Mouse (Mus musculus) gastrocnemius, adult 2 months (tissue): ENCODE measurements around the gene Mab21l1. TPM values are rescaled to one million over a fixed set of nuclear protein-coding genes. Genes with fewer than 3 reads are reported as not detected.

Experiments used
- DNase-seq: peaks from one replicate; pipeline ENCODE4 v3.0.0; 2022
- H3K27ac ChIP-seq: fragments of 200-600 bp; 2 replicates; pipeline ENCODE4 v1.8.1; 2022; ENCODE audit warnings: mild to moderate bottlenecking
- H3K4me3 ChIP-seq: fragments of 200-600 bp; 2 replicates; pipeline ENCODE4 v1.8.1; 2022; ENCODE audit warnings: mild to moderate bottlenecking, moderate library complexity
- CTCF ChIP-seq: fragments of 200-600 bp; IDR thresholded peaks from 2 replicates; pipeline ENCODE4 v1.8.1; 2022; ENCODE audit warnings: antibody characterized with exemption, mild to moderate bottlenecking, moderate library complexity
- intact Hi-C: fragments of 180-260 bp; cut with DNase I; formaldehyde crosslinking; loops from one replicate; pipeline ENCODE4 v1.15.1; 2025
- long read RNA-seq, 2 experiments: library from polyadenylated mRNA; stranded (forward); transcript quantifications; one replicate each; pipeline ENCODE4 v2.0.0; 2021
- total RNA-seq, 2 experiments: library from RNA; stranded (reverse); gene quantifications; 2 replicates each; pipeline ENCODE4 v1.2.3; 2021

Mab21l1 gene
- 1 to 10 TPM in 1 of 2 experiments, under 1 TPM in 1; 0.86 to 3.7 TPM for total RNA-seq
- long read RNA-seq, experiment 1, partial matches to known transcripts: 0 of 2 reads
- long read RNA-seq, experiment 1, other reads (novel, unspliced or antisense): 0 of 2 reads
- long read RNA-seq, experiment 2: 0 reads

DNA sequence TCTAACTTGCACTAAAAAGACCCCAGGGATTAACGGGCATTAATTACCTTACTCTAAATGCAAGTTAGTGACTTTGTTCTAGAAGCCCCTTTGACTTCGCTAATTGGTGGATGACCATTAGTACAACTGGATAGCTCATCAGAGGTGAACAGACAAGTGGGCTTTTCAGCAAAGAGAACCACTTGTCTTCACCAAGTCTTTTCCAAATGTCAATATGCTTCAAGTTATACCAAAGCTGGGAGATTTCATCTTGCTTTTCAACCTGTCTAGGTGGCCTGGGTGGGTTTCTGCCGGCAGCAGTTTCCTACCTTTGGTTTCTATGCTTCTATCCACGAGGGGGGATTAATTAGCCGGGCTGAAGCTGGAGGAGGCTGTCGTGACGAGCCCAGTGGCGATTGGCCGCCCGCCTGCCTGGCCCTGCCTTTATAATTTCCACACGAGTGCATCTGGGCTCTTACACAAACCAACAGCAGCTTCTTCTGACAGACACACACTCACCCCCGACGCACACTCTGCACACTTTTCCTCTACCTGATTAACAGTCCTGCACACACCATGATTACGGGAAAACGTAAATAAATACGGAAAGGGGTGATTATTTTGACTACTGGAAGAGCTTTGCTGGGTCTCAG is at the start of gene Mab21l1:
Mab21l1 (plus strand) TSS at position 455 of the 632 bp plus-strand sequence.
- intact Hi-C loops: no loop called here
- DNase-seq: peak; percentile 92
- no peak for TF ChIP-seq CTCF
- H3K4me3 ChIP-seq: peak within 1 kb of the TSS; percentile 87
- peak within 1 kb of the TSS; percentile 87 for H3K27ac ChIP-seq

DNA sequence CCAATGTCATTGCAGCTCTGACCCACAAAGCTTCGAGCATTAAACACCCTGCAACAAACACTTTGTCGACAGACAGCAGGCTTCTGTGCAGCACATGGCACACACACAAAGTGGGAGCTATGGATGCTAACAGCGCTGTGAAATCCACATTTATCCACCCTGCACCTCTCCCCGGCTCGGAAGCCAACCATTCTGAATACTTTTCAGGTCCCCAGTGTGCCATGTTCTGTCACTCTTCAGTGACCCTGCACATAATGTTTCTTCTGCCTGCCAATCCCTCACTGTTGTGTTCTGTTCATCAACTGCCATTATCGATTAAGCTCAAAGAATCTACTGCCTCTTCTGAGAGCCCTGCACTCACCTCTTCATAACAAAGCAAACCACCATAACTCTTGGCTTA is 48.6 kb upstream of the Mab21l1 start:
- no peak for TF ChIP-seq CTCF
- DNase-seq: no peak
- Histone ChIP-seq H3K4me3 (no peak overlapping the region), H3K27ac (no peak overlapping the region)
- intact Hi-C loops: no loop called here

DNA sequence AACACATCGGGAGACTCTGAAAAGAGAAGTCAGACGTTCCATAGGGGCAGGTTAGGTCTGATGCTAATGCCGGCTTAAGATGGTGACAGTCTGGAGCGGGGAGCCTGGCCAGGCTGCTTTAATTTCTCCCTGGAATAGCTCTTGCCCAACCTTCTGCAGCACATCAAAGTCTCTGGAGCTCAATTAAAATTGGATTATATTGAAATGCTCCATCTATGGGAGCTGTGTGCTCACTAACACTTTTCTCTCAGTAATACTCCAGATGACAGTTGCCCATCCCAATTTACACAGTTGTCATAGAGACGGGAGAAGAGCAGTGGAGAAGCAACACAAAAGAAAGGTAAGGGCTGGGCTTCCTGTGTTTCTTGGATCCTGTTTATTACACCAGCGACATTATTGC is 40.9 kb upstream of the Mab21l1 start:
- no peak for TF ChIP-seq CTCF
- Histone ChIP-seq H3K4me3 (no peak overlapping the region), H3K27ac (no peak overlapping the region)
- DNase-seq: no peak
- intact Hi-C loops: no loop called here

GRCm38 (mm10) chr3:55742218-55742617 is 40.1 kb upstream of the Mab21l1 start:
- Histone ChIP-seq H3K27ac (no peak overlapping the region), H3K4me3 (no peak overlapping the region)
- no peak for TF ChIP-seq CTCF
- no peak for DNase-seq
- intact Hi-C loops: no loop called here

DNA sequence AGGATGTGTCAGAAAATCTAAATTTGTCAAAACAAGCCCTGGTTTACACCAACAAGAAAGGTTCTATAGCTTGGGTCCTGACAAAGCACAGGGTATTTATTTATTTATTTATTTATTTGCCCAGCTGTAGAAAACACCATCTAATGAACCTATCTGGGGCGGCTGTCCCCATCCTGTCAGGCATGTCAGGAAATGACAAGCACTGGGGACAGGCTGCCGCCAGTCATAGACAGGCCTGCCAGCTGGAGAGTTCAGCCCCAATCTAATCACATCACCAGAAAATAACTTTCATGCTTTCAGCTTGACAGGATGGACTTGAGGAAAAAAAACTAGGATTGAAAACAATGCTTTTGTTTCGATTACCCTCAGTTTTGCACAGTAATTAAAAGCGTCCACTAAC is 39.7 kb upstream of the Mab21l1 start:
- intact Hi-C loops: no loop called here
- no peak overlapping the region for H3K27ac ChIP-seq
- no peak for TF ChIP-seq CTCF
- DNase-seq: no peak
- H3K4me3 ChIP-seq: no peak overlapping the region

- intact Hi-C loops: no loop called here
- H3K4me3 ChIP-seq: no peak overlapping the region
- no peak for TF ChIP-seq CTCF
- DNase-seq: no peak
- H3K27ac ChIP-seq: no peak overlapping the region
Measured at GRCm38 (mm10) chr3:55743885-55744284, 38.4 kb upstream of the Mab21l1 start.

DNA sequence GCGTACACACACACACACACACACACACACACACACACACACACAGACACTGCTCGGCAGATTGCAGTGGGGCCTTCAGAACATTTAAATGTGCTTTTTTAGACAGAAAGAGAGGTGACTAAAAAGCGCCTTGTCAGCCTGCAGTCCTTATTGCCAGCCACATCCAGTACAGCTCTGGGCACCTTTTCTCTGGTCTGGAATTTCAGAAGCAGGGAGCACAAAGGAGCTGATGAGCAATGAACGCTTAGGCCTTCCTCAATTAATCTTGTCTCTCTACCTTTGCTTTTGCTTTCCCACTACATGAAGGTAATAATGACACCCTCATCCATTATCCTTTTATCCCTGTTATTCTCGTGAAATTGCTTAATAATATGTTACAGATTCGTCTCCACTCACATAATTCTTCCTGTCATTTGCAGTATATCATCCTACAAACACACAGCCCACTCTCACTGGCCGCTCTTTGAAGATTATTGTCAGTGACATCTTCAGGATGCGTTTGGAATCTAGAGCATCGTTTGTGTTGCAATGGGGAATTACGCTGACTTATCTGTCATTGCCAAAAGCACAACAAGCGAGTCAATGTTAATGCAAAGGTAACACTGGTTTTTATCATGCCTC is 31.8 kb upstream of the Mab21l1 start:
- intact Hi-C loops: no loop called here
- no peak for TF ChIP-seq CTCF
- H3K27ac ChIP-seq: no peak overlapping the region
- H3K4me3 ChIP-seq: no peak overlapping the region
- DNase-seq: no peak

- Histone ChIP-seq H3K4me3 (no peak overlapping the region), H3K27ac (no peak overlapping the region)
- intact Hi-C loops: no loop called here
- no peak for DNase-seq
- TF ChIP-seq CTCF: no peak
Measured at GRCm38 (mm10) chr3:55751363-55751762, 30.9 kb upstream of the Mab21l1 start.

DNA sequence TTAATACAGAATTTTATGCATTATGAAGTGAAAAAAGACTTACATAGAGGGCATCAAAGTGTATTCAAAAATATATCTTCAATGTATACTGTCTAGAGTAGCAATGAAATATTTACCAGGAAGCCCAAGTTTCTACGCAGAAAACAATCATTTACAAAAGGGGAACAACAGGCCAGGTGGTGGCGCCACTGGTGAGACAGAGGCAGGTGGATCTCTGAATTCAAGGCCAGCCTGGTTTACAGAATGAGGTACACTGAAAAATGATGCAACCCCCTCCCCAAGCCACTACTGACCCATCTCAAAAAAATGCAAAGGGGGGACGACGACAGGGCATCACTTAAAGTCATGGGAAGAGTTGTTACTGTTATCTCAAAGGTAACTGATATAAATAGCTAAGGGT is 29.8 kb upstream of the Mab21l1 start:
- H3K27ac ChIP-seq: no peak overlapping the region
- peak; percentile 10; the same call in 1 of the 2 replicates for TF ChIP-seq CTCF
- DNase-seq: no peak
- H3K4me3 ChIP-seq: no peak overlapping the region
- intact Hi-C loops: no loop called here

GRCm38 (mm10) chr3:55753872-55754271 is 28.4 kb upstream of the Mab21l1 start:
- intact Hi-C loops: no loop called here
- no peak for DNase-seq
- Histone ChIP-seq H3K27ac (no peak overlapping the region), H3K4me3 (no peak overlapping the region)
- TF ChIP-seq CTCF: no peak

GRCm38 (mm10) chr3:55754981-55755608 is 27.2 kb upstream of the Mab21l1 start:
- no peak for DNase-seq
- no peak for TF ChIP-seq CTCF
- intact Hi-C loops: no loop called here
- Histone ChIP-seq H3K4me3 (no peak overlapping the region), H3K27ac (no peak overlapping the region)

DNA sequence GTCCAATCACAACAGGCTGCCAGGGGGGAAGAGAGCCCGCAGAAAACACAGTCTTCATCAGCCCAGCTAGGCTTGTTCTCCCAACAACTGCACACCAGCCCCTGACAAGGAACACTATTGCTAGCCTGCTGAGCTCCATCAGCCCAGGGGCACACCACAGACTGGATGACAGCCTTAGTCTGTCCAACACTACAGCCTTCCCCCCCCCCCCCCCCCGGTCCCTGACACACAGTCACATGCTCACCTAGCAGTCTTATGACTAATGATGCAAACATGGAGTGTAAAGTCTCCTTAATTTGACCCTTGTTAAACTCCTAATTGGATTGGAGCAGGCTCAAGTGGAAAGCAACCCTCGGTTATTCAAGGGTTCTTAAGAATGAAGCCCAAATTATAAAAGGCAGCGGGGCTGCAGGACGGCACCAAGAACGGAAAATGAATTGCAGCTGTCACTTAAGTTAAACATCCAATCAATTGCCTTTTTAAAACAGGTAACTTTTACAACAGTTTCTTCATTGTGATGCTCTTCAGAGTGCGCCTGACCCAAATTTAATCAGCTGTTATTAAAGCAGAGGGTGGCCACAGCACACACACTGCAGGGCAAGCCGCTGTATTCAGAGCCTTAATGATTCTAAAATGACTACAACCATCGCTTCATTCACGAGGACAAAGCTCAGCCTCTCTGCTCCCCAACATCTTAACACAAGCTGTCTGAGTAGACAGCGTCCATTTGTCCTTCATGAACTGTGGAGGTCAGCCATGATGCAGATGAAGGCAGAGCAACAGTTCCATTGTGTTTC is 26.3 kb upstream of the Mab21l1 start:
- Histone ChIP-seq H3K4me3 (no peak overlapping the region), H3K27ac (no peak overlapping the region)
- intact Hi-C loops: no loop called here
- TF ChIP-seq CTCF: no peak
- no peak for DNase-seq
